Mouse (Mus musculus) CD4-positive, CD25-positive, alpha-beta regulatory T cell, adult 4 months (primary cell): Measurements from ENCODE around the gene Ccdc82. TPM values are rescaled to one million over a fixed set of nuclear protein-coding genes. Genes with fewer than 3 reads are reported as not detected.
A peak's percentile ranks its signal among the peaks of the same experiment; 100 is the strongest.

Source experiments
- ATAC-seq: one replicate; pipeline ENCODE4 v1.8.0; 2017
- polyA plus RNA-seq, 2 experiments: library from polyadenylated mRNA; unstranded; fragments of 100-300 nt; shearing (Covaris generic); gene quantifications; one replicate each; pipeline ENCODE4 v1.2.1; 2017

The Ccdc82 gene
- polyA plus RNA-seq: 10 to 100 TPM; 45.9 to 48.7 TPM

- peak; percentile 86 for ATAC-seq
Observed at GRCm38 (mm10) chr9:13246815-13247638, at the start of gene Ccdc82. TSS of gene Ccdc82 (plus strand) at chr9:13246955.

GRCm38 (mm10) chr9:13200079-13200478, 46.7 kb upstream of the Ccdc82 start:
- no peak for ATAC-seq

GRCm38 (mm10) chr9:13203109-13203508, 43.6 kb upstream of the Ccdc82 start:
- ATAC-seq: no peak

- no peak for ATAC-seq
Observed at GRCm38 (mm10) chr9:13203681-13204080, 43.1 kb upstream of the Ccdc82 start.

GRCm38 (mm10) chr9:13206369-13206768, 40.4 kb upstream of the Ccdc82 start:
- ATAC-seq: no peak

- ATAC-seq: no peak
Observed at GRCm38 (mm10) chr9:13225872-13226271, 20.9 kb upstream of the Ccdc82 start.

- no peak for ATAC-seq
Observed at GRCm38 (mm10) chr9:13230553-13230952, 16.2 kb upstream of the Ccdc82 start.

GRCm38 (mm10) chr9:13231545-13232216, 15.1 kb upstream of the Ccdc82 start:
- peak; percentile 85 for ATAC-seq

GRCm38 (mm10) chr9:13242321-13242720, 4.4 kb upstream of the Ccdc82 start:
- ATAC-seq: no peak

GRCm38 (mm10) chr9:13245481-13245880, 1.3 kb upstream of the Ccdc82 start, which contains the start of gene Jrkl:
TSS of gene Jrkl (minus strand) at chr9:13245829.
- peak; percentile 9 for ATAC-seq

- no peak for ATAC-seq
Observed at GRCm38 (mm10) chr9:13248104-13248503, 1.3 kb downstream of the Ccdc82 start.

GRCm38 (mm10) chr9:13251251-13251650, 4.5 kb downstream of the Ccdc82 start:
- ATAC-seq: no peak

- ATAC-seq: no peak
Observed at GRCm38 (mm10) chr9:13256726-13257125, 10.0 kb downstream of the Ccdc82 start.

GRCm38 (mm10) chr9:13258173-13258572, 11.4 kb downstream of the Ccdc82 start:
- no peak for ATAC-seq

- no peak for ATAC-seq
Observed at GRCm38 (mm10) chr9:13260980-13261379, 14.2 kb downstream of the Ccdc82 start.

GRCm38 (mm10) chr9:13273219-13273618, 26.5 kb downstream of the Ccdc82 start:
- ATAC-seq: no peak

- peak; percentile 54 for ATAC-seq
Observed at GRCm38 (mm10) chr9:13287482-13287881, 40.7 kb downstream of the Ccdc82 start.

GRCm38 (mm10) chr9:13296274-13297121, 49.7 kb downstream of the Ccdc82 start:
- peak; percentile 83 for ATAC-seq

- ATAC-seq: no peak
Observed at GRCm38 (mm10) chr9:13297122-13297667, 50.4 kb downstream of the Ccdc82 start.

- ATAC-seq: peak; percentile 10
Observed at GRCm38 (mm10) chr9:13297668-13298512, 51.1 kb downstream of the Ccdc82 start, which contains the start of gene Maml2. TSS of gene Maml2 (plus strand) at chr9:13297957.

GRCm38 (mm10) chr9:13298513-13298878, 51.7 kb downstream of the Ccdc82 start:
- ATAC-seq: no peak

GRCm38 (mm10) chr9:13299190-13299589, 52.4 kb downstream of the Ccdc82 start:
- no peak for ATAC-seq
